ENCODE assay signal across 8 mouse cellular contexts in genomic region chr17:27565942-27566267, GRCm38 (mm10). TPM values are rescaled to one million over a fixed set of nuclear protein-coding genes. Genes with fewer than 3 reads are reported as not detected.
DNase-seq lines count a peak whose midpoint lies in the region; ATAC-seq and TF ChIP-seq lines count a peak whose summit lies in the region.

No protein-coding gene starts in this region.

- no peak for TF ChIP-seq EP300 in lung, postnatal 0 days (IDR thresholded peaks at IDR 0.05)

- ATAC-seq in lung, postnatal 0 days = no peak
- peak; percentile 22; the same call in 1 of the 2 replicates for ATAC-seq in limb, embryonic 11.5 days (ENCODE audit: insufficient number of reproducible peaks, low FRiP score, low TSS enrichment, low read depth)
- ATAC-seq in megakaryocyte-erythroid progenitor cell, adult 5-6 weeks (replicated peaks; ENCODE audit: low FRiP score, low TSS enrichment, poor library complexity, severe bottlenecking) = no peak

- DNase-seq in lung, postnatal 0 days (ENCODE audit: low spot score) = no peak
- DNase-seq in lung, postnatal 25 days (ENCODE audit: low spot score) = no peak
- no peak for DNase-seq in limb, embryonic 11.5 days (ENCODE audit: low spot score)
- no peak for DNase-seq in left cerebral cortex, postnatal 10 days (ENCODE audit: extremely low spot score in 1 of 2, low spot score in 2 of 2)
- no peak for DNase-seq in layer of hippocampus, adult 9-10 months (ENCODE audit: low spot score)

- H3K4me3 ChIP-seq in lung, postnatal 0 days (ENCODE audit: low read depth, low read length) = peak overlapping the region; percentile 61
- peak overlapping the region; percentile 35 for H3K4me3 ChIP-seq in embryonic fibroblast, embryonic 13.5 days (ENCODE audit: insufficient read depth, low read length)
- peak overlapping the region; percentile 45 for H3K4me3 ChIP-seq in limb, embryonic 11.5 days (ENCODE audit: low read depth, low read length)
- H3K4me3 ChIP-seq in olfactory bulb, adult 2 months (ENCODE audit: insufficient read depth, low read depth, low read length) = peak overlapping the region; percentile 71

- H3K27me3 ChIP-seq in lung, postnatal 0 days (replicated peaks; ENCODE audit: insufficient read depth, low read length) = no peaks in the 10 kb centered on the region
- H3K27me3 ChIP-seq in limb, embryonic 11.5 days (ENCODE audit: control insufficient read depth, insufficient read depth, low read length) = no peaks in the 10 kb centered on the region

- intact Hi-C loops in left cerebral cortex, postnatal 10 days (cut with DNase I) = no loop called here

- peak overlapping the region; percentile 36; the same call in 1 of the 2 replicates for H3K9ac ChIP-seq in lung, postnatal 0 days (replicated peaks; ENCODE audit: low read depth)
- H3K9ac ChIP-seq in limb, embryonic 11.5 days (ENCODE audit: low read length) = peak overlapping the region; percentile 65

- no peaks in the 10 kb centered on the region for H3K9me3 ChIP-seq in lung, postnatal 0 days (ENCODE audit: low read length)
- H3K9me3 ChIP-seq in limb, embryonic 11.5 days (ENCODE audit: control insufficient read depth, low read length) = no peaks in the 10 kb centered on the region

- no peak overlapping the region for H3K27ac ChIP-seq in lung, postnatal 0 days (ENCODE audit: low read length)
- H3K27ac ChIP-seq in embryonic fibroblast, embryonic 13.5 days (ENCODE audit: insufficient read depth, low read length) = no peak overlapping the region
- H3K27ac ChIP-seq in limb, embryonic 11.5 days (replicated peaks; ENCODE audit: low read depth, low read length) = no peak overlapping the region
- 0 out of 2 replicates have a peak overlapping the region, but pooled peaks have one; percentile 15 for H3K27ac ChIP-seq in olfactory bulb, adult 2 months (ENCODE audit: insufficient read depth, low read depth, low read length)

- TF ChIP-seq CTCF in lung, postnatal 0 days (IDR thresholded peaks at IDR 0.05) = no peak
- TF ChIP-seq CTCF in embryonic fibroblast, embryonic 13.5 days (IDR thresholded peaks at IDR 0.05; ENCODE audit: borderline replicate concordance, insufficient read depth, low read length) = no peak
- TF ChIP-seq CTCF in olfactory bulb, adult 2 months (IDR thresholded peaks at IDR 0.05; ENCODE audit: insufficient read depth, low read depth, low read length) = no peak

- peak; percentile 75 for TF ChIP-seq POLR2A in embryonic fibroblast, embryonic 13.5 days (IDR thresholded peaks at IDR 0.05; ENCODE audit: low read depth, low read length)
- no peak for TF ChIP-seq POLR2A in olfactory bulb, adult 2 months (IDR thresholded peaks at IDR 0.05; ENCODE audit: insufficient read depth, low read depth, low read length)

- H3K36me3 ChIP-seq in lung, postnatal 0 days (ENCODE audit: insufficient read depth, low read length) = no peaks in the 10 kb centered on the region
- peaks cover 13% of the 10 kb centered on the region; the same call in 1 of the 2 replicates for H3K36me3 ChIP-seq in limb, embryonic 11.5 days (ENCODE audit: control insufficient read depth, insufficient read depth, low read length)

- 0% methylated on average over 13 of the region's 13 CpGs for WGBS in lung, postnatal 0 days
- WGBS in limb, embryonic 11.5 days = under 1% methylated on average over 13 of the region's 13 CpGs
- under 1% methylated on average over 13 of the region's 13 CpGs for WGBS in olfactory bulb, adult 2 months

- peaks cover 6% of the 10 kb centered on the region; the same call in 1 of the 2 replicates for H3K4me1 ChIP-seq in lung, postnatal 0 days (ENCODE audit: insufficient read depth, low read depth, low read length)
- peaks cover 16% of the 10 kb centered on the region; the same call in 1 of the 2 replicates for H3K4me1 ChIP-seq in embryonic fibroblast, embryonic 13.5 days (ENCODE audit: control insufficient read depth, insufficient read depth, low read length)
- H3K4me1 ChIP-seq in limb, embryonic 11.5 days (ENCODE audit: control insufficient read depth, insufficient read depth, low read length) = peaks cover 20% of the 10 kb centered on the region
- peaks cover 30% of the 10 kb centered on the region for H3K4me1 ChIP-seq in olfactory bulb, adult 2 months (ENCODE audit: control insufficient read depth, insufficient read depth, low read length)

- peak overlapping the region; percentile 98 for H3K4me2 ChIP-seq in lung, postnatal 0 days (replicated peaks; ENCODE audit: low read depth, low read length)
- H3K4me2 ChIP-seq in limb, embryonic 11.5 days (ENCODE audit: low read depth, severe bottlenecking) = peak overlapping the region; percentile 91

RNA-seq across cellular contexts. Expression of gene AI413582, which starts 0.3 kb away (rescaled TPM):
- polyA plus RNA-seq in lung, postnatal 0 days (2015; fragmentation: Nextera tagmentation; extraction: Ambion mirVana) = 30.8 and 38.6 TPM in 2 replicates
- polyA plus RNA-seq in embryonic fibroblast, embryonic 13.5 days (2011; ENCODE audit: insufficient read length, low read depth, missing spikeins) = 15.6 and 30.9 TPM in 2 replicates
- polyA plus RNA-seq in limb, embryonic 11.5 days (2014; fragmentation: Nextera tagmentation; extraction: Ambion mirVana) = 11.0 and 11.4 TPM in 2 replicates
- not detected in 2 replicates for polyA plus RNA-seq in olfactory bulb, adult 2 months (2012; ENCODE audit: insufficient read depth, insufficient read length, low replicate concordance, missing spikeins)
- total RNA-seq in megakaryocyte-erythroid progenitor cell, adult 5-6 weeks (2014; fragmentation: Nextera tagmentation) = 14.3 and 20.0 TPM in 2 replicates
- total RNA-seq in megakaryocyte-erythroid progenitor cell, adult 5-6 weeks (2017) = 7.0 and 8.7 TPM in 2 replicates
- 10 to 100 TPM; 80.4 to 95.9 TPM for total RNA-seq in left cerebral cortex, postnatal 10 days (2021)

RNA-seq across cellular contexts. Expression of gene Hmga1, which starts 9.6 kb away (rescaled TPM):
- polyA plus RNA-seq in lung, postnatal 0 days (2015; fragmentation: Nextera tagmentation; extraction: Ambion mirVana) = 41.2 and 50.6 TPM in 2 replicates
- polyA plus RNA-seq in embryonic fibroblast, embryonic 13.5 days (2011; ENCODE audit: insufficient read length, low read depth, missing spikeins) = 207 and 393 TPM in 2 replicates
- 653 and 658 TPM in 2 replicates for polyA plus RNA-seq in limb, embryonic 11.5 days (2014; fragmentation: Nextera tagmentation; extraction: Ambion mirVana)
- not detected in 2 replicates for polyA plus RNA-seq in olfactory bulb, adult 2 months (2012; ENCODE audit: insufficient read depth, insufficient read length, low replicate concordance, missing spikeins)
- 271 and 334 TPM in 2 replicates for total RNA-seq in megakaryocyte-erythroid progenitor cell, adult 5-6 weeks (2014; fragmentation: Nextera tagmentation)
- total RNA-seq in megakaryocyte-erythroid progenitor cell, adult 5-6 weeks (2017) = 97.8 and 182 TPM in 2 replicates
- 10 to 100 TPM; 40.6 TPM for total RNA-seq in left cerebral cortex, postnatal 10 days (2021)

RNA-seq across cellular contexts. Expression of gene Grm4, which starts 44.7 kb away (rescaled TPM):
- not detected in 2 replicates for polyA plus RNA-seq in lung, postnatal 0 days (2015; fragmentation: Nextera tagmentation; extraction: Ambion mirVana)
- not detected in 2 replicates for polyA plus RNA-seq in embryonic fibroblast, embryonic 13.5 days (2011; ENCODE audit: insufficient read length, low read depth, missing spikeins)
- 0.21 and 0.23 TPM in 2 replicates for polyA plus RNA-seq in limb, embryonic 11.5 days (2014; fragmentation: Nextera tagmentation; extraction: Ambion mirVana)
- not detected in 2 replicates for polyA plus RNA-seq in olfactory bulb, adult 2 months (2012; ENCODE audit: insufficient read depth, insufficient read length, low replicate concordance, missing spikeins)
- total RNA-seq in megakaryocyte-erythroid progenitor cell, adult 5-6 weeks (2014; fragmentation: Nextera tagmentation) = not detected in 2 replicates
- not detected in 2 replicates for total RNA-seq in megakaryocyte-erythroid progenitor cell, adult 5-6 weeks (2017)
- 10 to 100 TPM; 23.7 to 24.2 TPM for total RNA-seq in left cerebral cortex, postnatal 10 days (2021)

RNA-seq across cellular contexts. Expression of gene Nudt3, which starts 57.4 kb away (rescaled TPM):
- polyA plus RNA-seq in lung, postnatal 0 days (2015; fragmentation: Nextera tagmentation; extraction: Ambion mirVana) = 47.6 and 54.1 TPM in 2 replicates
- 117 and 131 TPM in 2 replicates for polyA plus RNA-seq in embryonic fibroblast, embryonic 13.5 days (2011; ENCODE audit: insufficient read length, low read depth, missing spikeins)
- 29.7 and 42.2 TPM in 2 replicates for polyA plus RNA-seq in limb, embryonic 11.5 days (2014; fragmentation: Nextera tagmentation; extraction: Ambion mirVana)
- 554 TPM in 1 of 2 replicates, not detected in the other for polyA plus RNA-seq in olfactory bulb, adult 2 months (2012; ENCODE audit: insufficient read depth, insufficient read length, low replicate concordance, missing spikeins)
- 78.3 and 78.9 TPM in 2 replicates for total RNA-seq in megakaryocyte-erythroid progenitor cell, adult 5-6 weeks (2014; fragmentation: Nextera tagmentation)
- total RNA-seq in megakaryocyte-erythroid progenitor cell, adult 5-6 weeks (2017) = 143 and 144 TPM in 2 replicates
- total RNA-seq in left cerebral cortex, postnatal 10 days (2021) = 100 to 1,000 TPM; 497 to 524 TPM

Comparison
In these comparisons a context has a peak if more than half of its experiments do, and no peak if none do; other contexts are left out.
1. RNA of gene AI413582, which starts 0.3 kb away (polyA plus RNA-seq): 30.8 to 38.6 TPM in lung, postnatal 0 days, 15.6 to 30.9 TPM in embryonic fibroblast, embryonic 13.5 days and 11.0 to 11.4 TPM in limb, embryonic 11.5 days; not detected in olfactory bulb, adult 2 months; every median in the first group is over 10 times any median in the second.
2. Peak in every context shown above with its lines, with median percentiles within 50 percentile points of each other: H3K4me3 ChIP-seq.